Mouse (Mus musculus) limb, embryonic 14.5 days (tissue): ENCODE data around the gene Afg1l. TPM values are rescaled to one million over a fixed set of nuclear protein-coding genes. Genes with fewer than 3 reads are reported as not detected.
A peak's percentile ranks its signal among the peaks of the same experiment; 100 is the strongest.

Source experiments
- ATAC-seq: fragments of 200-750 bp; cut with Nextera tagmentation; 2 replicates; pipeline ENCODE4 v1.8.0; 2017; ENCODE audit warnings: low read depth, moderate number of reproducible peaks, moderate TSS enrichment; ENCODE audit not compliant: low FRiP score
- DNase-seq: peaks from one replicate; pipeline ENCODE4 v3.0.0-alpha.2; 2015; ENCODE audit warnings: low spot score
- H3K27ac ChIP-seq: fragments of 300-500 bp; sonication (generic); replicated peaks from 2 replicates; pipeline ENCODE4 v1.5.1; 2014; ENCODE audit warnings: low read depth, mild to moderate bottlenecking, low read length, moderate library complexity, mixed read lengths
- H3K27me3 ChIP-seq: fragments of 300-500 bp; sonication (generic); 2 replicates; pipeline ENCODE4 v1.6.1; 2014; ENCODE audit warnings: low read length, mixed read lengths; ENCODE audit not compliant: control insufficient read depth, insufficient read depth
- H3K36me3 ChIP-seq: fragments of 300-500 bp; sonication (generic); 2 replicates; pipeline ENCODE4 v1.6.1; 2014; ENCODE audit warnings: mild to moderate bottlenecking, low read length, moderate library complexity, mixed read lengths; ENCODE audit not compliant: control insufficient read depth, insufficient read depth
- H3K4me1 ChIP-seq: fragments of 300-500 bp; sonication (generic); 2 replicates; pipeline ENCODE4 v1.6.1; 2014; ENCODE audit warnings: antibody characterized with exemption, low read length, mixed read lengths; ENCODE audit not compliant: control insufficient read depth, insufficient read depth
- H3K4me2 ChIP-seq: fragments of 300-500 bp; sonication (generic); replicated peaks from 2 replicates; pipeline ENCODE4 v1.6.1; 2014; ENCODE audit warnings: low read depth, mild to moderate bottlenecking, low read length, moderate library complexity; ENCODE audit not compliant: severe bottlenecking
- H3K4me3 ChIP-seq: fragments of 300-500 bp; sonication (generic); replicated peaks from 2 replicates; pipeline ENCODE4 v1.5.1; 2014; ENCODE audit warnings: low read length
- H3K9ac ChIP-seq: fragments of 300-500 bp; sonication (generic); 2 replicates; pipeline ENCODE4 v1.6.1; 2014; ENCODE audit warnings: mild to moderate bottlenecking, low read depth, low read length, moderate library complexity; ENCODE audit not compliant: severe bottlenecking
- H3K9me3 ChIP-seq: fragments of 300-500 bp; sonication (generic); 2 replicates; pipeline ENCODE4 v1.6.1; 2016; ENCODE audit warnings: low read length; ENCODE audit not compliant: control insufficient read depth
- POLR2A ChIP-seq: fragments of 200-500 bp; IDR thresholded peaks from 2 replicates; pipeline ENCODE4 v1.8.0; 2012; ENCODE audit warnings: inconsistent platforms, mild to moderate bottlenecking, moderate library complexity, borderline replicate concordance; ENCODE audit not compliant: insufficient read depth, insufficient read length; ENCODE audit errors: extremely low read depth
- WGBS: fragments of 180-500 bp; shearing (Covaris S2); extraction: QIAGEN DNeasy Blood & Tissue Kit; methylation state at CpG from one replicate; pipeline ENCODE4 v1.1.7; 2014; 5-methylcytosine and 5-hydroxymethylcytosine counted together
- polyA plus RNA-seq, 2 experiments: library from polyadenylated mRNA; depleted of rRNA in 1 of 2; stranded (reverse) in 1 of 2; unstranded in 1 of 2; fragments of >200 nt; fragmentation: Nextera tagmentation in 1 of 2; extraction: Ambion mirVana in 1 of 2; gene quantifications; 2 replicates each; pipeline versions ENCODE4 v1.2.1 to v1.2.3; 2012 to 2014

The Afg1l gene
- polyA plus RNA-seq, 2 experiments, result 5.3 to 5.7 TPM

- DNase-seq, result no peak
- WGBS, result 94% methylated on average over 10 of the region's 10 CpGs
- ATAC-seq, result no peak
- Histone ChIP-seq H3K9me3 (no peaks in the 10 kb centered on the region), H3K27ac (no peak overlapping the region), H3K27me3 (no peaks in the 10 kb centered on the region), H3K9ac (no peak overlapping the region), H3K4me2 (0 out of 2 replicates have a peak overlapping the region, but pooled peaks have one; percentile 80), H3K4me3 (no peak overlapping the region), H3K36me3 (0 out of 2 replicates have a peak, but pooled peaks cover under 1% of the 10 kb centered on the region), H3K4me1 (peaks cover 10% of the 10 kb centered on the region)
- no peak for TF ChIP-seq POLR2A
Observed at GRCm38 (mm10) chr10:42476774-42477475, 1.4 kb downstream of the Afg1l start.

- Histone ChIP-seq H3K4me3 (no peak overlapping the region), H3K27ac (no peak overlapping the region), H3K9ac (no peak overlapping the region), H3K4me2 (no peak overlapping the region), H3K27me3 (no peaks in the 10 kb centered on the region), H3K4me1 (peaks cover 10% of the 10 kb centered on the region), H3K36me3 (peaks cover 6% of the 10 kb centered on the region; the same call in 1 of the 2 replicates), H3K9me3 (no peaks in the 10 kb centered on the region)
- ATAC-seq, result no peak
- WGBS, result 70% methylated on average over 6 of the region's 6 CpGs
- TF ChIP-seq POLR2A, result no peak
- DNase-seq, result no peak
Observed at GRCm38 (mm10) chr10:42474946-42475514, 3.3 kb downstream of the Afg1l start.

- Histone ChIP-seq H3K27ac (no peak overlapping the region), H3K4me2 (no peak overlapping the region), H3K27me3 (no peaks in the 10 kb centered on the region), H3K9me3 (no peaks in the 10 kb centered on the region), H3K4me3 (no peak overlapping the region), H3K9ac (no peak overlapping the region), H3K36me3 (no peaks in the 10 kb centered on the region), H3K4me1 (0 out of 2 replicates have a peak, but pooled peaks cover 3% of the 10 kb centered on the region)
- DNase-seq (no peak), ATAC-seq (no peak)
- 81% methylated on average over 14 of the region's 14 CpGs for whole genome bisulfite sequencing
- TF ChIP-seq POLR2A, result no peak
Observed at GRCm38 (mm10) chr10:42464805-42465204, 13.6 kb downstream of the Afg1l start.

- no peaks in the 10 kb centered on the region for H3K36me3 ChIP-seq
- ATAC-seq, result no peak
- H3K4me3 ChIP-seq, result no peak overlapping the region
- H3K27me3 ChIP-seq, result no peaks in the 10 kb centered on the region
- no peak overlapping the region for H3K4me2 ChIP-seq
- no peak overlapping the region for H3K9ac ChIP-seq
- no peak for TF ChIP-seq POLR2A
- DNase-seq, result no peak
- H3K4me1 ChIP-seq, result 0 out of 2 replicates have a peak, but pooled peaks cover 3% of the 10 kb centered on the region
- no peak overlapping the region for H3K27ac ChIP-seq
- H3K9me3 ChIP-seq, result no peaks in the 10 kb centered on the region
- WGBS, result 47% methylated on average over 5 of the region's 5 CpGs
Observed at GRCm38 (mm10) chr10:42464224-42464623, 14.1 kb downstream of the Afg1l start.

GRCm38 (mm10) chr10:42457557-42458191, 20.7 kb downstream of the Afg1l start:
- Histone ChIP-seq H3K27me3 (no peaks in the 10 kb centered on the region), H3K4me1 (0 out of 2 replicates have a peak, but pooled peaks cover 2% of the 10 kb centered on the region), H3K27ac (no peak overlapping the region), H3K9me3 (no peaks in the 10 kb centered on the region), H3K36me3 (no peaks in the 10 kb centered on the region), H3K9ac (no peak overlapping the region), H3K4me3 (no peak overlapping the region), H3K4me2 (no peak overlapping the region)
- WGBS, result 84% methylated on average over 9 of the region's 9 CpGs
- ATAC-seq, result no peak
- TF ChIP-seq POLR2A, result no peak
- DNase-seq, result no peak
